8 mouse cellular contexts compared by ENCODE assay signal in the genomic region with DNA sequence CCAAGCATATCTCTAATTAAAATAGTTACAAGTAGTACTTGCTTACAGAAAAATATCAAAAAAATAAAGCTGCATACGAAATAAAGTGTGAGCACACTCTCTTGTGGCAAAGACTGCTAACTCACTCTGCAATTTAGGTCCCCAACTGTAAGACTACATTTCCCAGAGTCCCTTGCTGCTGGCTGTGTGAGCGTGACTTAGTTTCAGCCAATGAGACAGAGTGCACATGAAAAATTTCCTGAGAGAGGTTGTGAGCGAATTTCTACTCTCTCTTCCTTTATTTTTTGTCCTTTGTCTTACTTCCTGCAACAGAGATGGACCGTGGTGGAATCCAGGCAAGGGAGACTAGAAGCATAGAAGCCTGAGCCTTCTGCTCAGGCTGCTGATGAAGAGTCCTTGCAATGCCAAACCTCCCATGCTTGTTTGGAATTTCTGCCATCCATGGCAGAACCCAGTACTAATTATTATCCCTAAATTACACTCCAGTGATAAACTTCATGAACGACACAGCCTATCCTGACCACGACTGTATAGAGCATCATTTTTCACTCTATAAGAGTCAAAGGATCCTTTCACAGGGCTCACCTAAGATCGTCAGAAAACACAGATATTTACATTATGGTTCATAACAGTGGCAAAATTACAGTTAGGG.
A peak's percentile ranks its signal among the peaks of the same experiment; 100 is the strongest.
DNase-seq lines count a peak whose midpoint lies in the region; ATAC-seq and TF ChIP-seq lines count a peak whose summit lies in the region.

No protein-coding gene starts in this region.

- no peak overlapping the region for H3K27ac ChIP-seq in heart, embryonic 14.5 days (replicated peaks in 1 of 2; ENCODE audit: control insufficient read depth in 1 of 2, insufficient read depth in 1 of 2, low read depth in 2 of 2, low read length in 2 of 2)
- H3K27ac ChIP-seq in stomach, postnatal 0 days (replicated peaks) = no peak overlapping the region

- no peak for TF ChIP-seq EP300 in stomach, postnatal 0 days (optimal IDR thresholded peaks at IDR 0.05)

- no peak for TF ChIP-seq CTCF in stomach, postnatal 0 days (IDR thresholded peaks at IDR 0.05; ENCODE audit: low read depth)

- H3K4me1 ChIP-seq in heart, embryonic 14.5 days (ENCODE audit: control insufficient read depth in 2 of 2, insufficient read depth in 2 of 2, low read length in 2 of 2) = no peaks in the 10 kb centered on the region
- no peaks in the 10 kb centered on the region for H3K4me1 ChIP-seq in stomach, postnatal 0 days (replicated peaks; ENCODE audit: control insufficient read depth, insufficient read depth)

- intact Hi-C loops in left cerebral cortex, postnatal 14 days (cut with DNase I) = no loop called here
- intact Hi-C loops in left cerebral cortex, postnatal 36 days (cut with DNase I) = no loop called here

- H3K36me3 ChIP-seq in heart, embryonic 14.5 days (ENCODE audit: control insufficient read depth, insufficient read depth, low read length) = no peaks in the 10 kb centered on the region
- no peaks in the 10 kb centered on the region for H3K36me3 ChIP-seq in stomach, postnatal 0 days (ENCODE audit: control insufficient read depth, insufficient read depth, low read length)

- 0 out of 2 replicates have a peak, but pooled peaks have one; percentile 50 for ATAC-seq in heart, embryonic 14.5 days (ENCODE audit: insufficient number of reproducible peaks, insufficient read depth, low FRiP score, low read depth)
- peak; percentile 54; the same call in 1 of the 2 replicates for ATAC-seq in stomach, postnatal 0 days (ENCODE audit: low FRiP score, low TSS enrichment)

- H3K27me3 ChIP-seq in heart, embryonic 14.5 days (ENCODE audit: control insufficient read depth, insufficient read depth, low read length) = no peaks in the 10 kb centered on the region
- H3K27me3 ChIP-seq in stomach, postnatal 0 days (ENCODE audit: control insufficient read depth, insufficient read depth, low read length) = no peaks in the 10 kb centered on the region

- H3K9ac ChIP-seq in heart, embryonic 14.5 days (ENCODE audit: low read length) = no peak overlapping the region
- no peak overlapping the region for H3K9ac ChIP-seq in stomach, postnatal 0 days (ENCODE audit: low read length)

- peak; percentile 58 to 73 for DNase-seq in left cerebral cortex, postnatal 14 days (ENCODE audit: low spot score in 2 of 2)
- no peak for DNase-seq in left cerebral cortex, postnatal 36 days (ENCODE audit: low spot score in 2 of 2)
- peak; percentile 1 for DNase-seq in c-Kit-positive CD71-positive TER-119-positive erythroid progenitor cells, embryonic 14.5 days (ENCODE audit: low spot score)
- DNase-seq in kidney, postnatal 25 days = peak; percentile 43 to 45
- peak; percentile 58 for DNase-seq in lung, postnatal 25 days (ENCODE audit: low spot score)
- no peak for DNase-seq in stomach, postnatal 0 days (ENCODE audit: low spot score)
- no peak for DNase-seq in urinary bladder, adult 2 months (ENCODE audit: low spot score)

- H3K4me2 ChIP-seq in heart, embryonic 14.5 days (ENCODE audit: low read length) = peak overlapping the region; percentile 65
- peak overlapping the region; percentile 52 for H3K4me2 ChIP-seq in stomach, postnatal 0 days (replicated peaks; ENCODE audit: low read depth)

- H3K4me3 ChIP-seq in heart, embryonic 14.5 days (ENCODE audit: control insufficient read depth in 1 of 2, insufficient read depth in 1 of 2, low read depth in 1 of 2, low read length in 2 of 2) = peak overlapping the region; percentile 10 to 22; a peak in 3 of 4 replicates
- H3K4me3 ChIP-seq in stomach, postnatal 0 days (ENCODE audit: low read depth, low read length) = peak overlapping the region; percentile 21; the same call in 1 of the 2 replicates

- WGBS in heart, embryonic 14.5 days = 43% methylated on average over 7 of the region's 7 CpGs
- WGBS in stomach, postnatal 0 days = 34% methylated on average over 7 of the region's 7 CpGs

- no peaks in the 10 kb centered on the region for H3K9me3 ChIP-seq in heart, embryonic 14.5 days (ENCODE audit: control insufficient read depth, low read length)
- no peaks in the 10 kb centered on the region for H3K9me3 ChIP-seq in stomach, postnatal 0 days (ENCODE audit: control insufficient read depth, low read length)

Comparison
In these comparisons a context has a peak if more than half of its experiments do, and no peak if none do; other contexts are left out.
1. DNase-seq: peak in left cerebral cortex, postnatal 14 days (2 of 2), c-Kit-positive CD71-positive TER-119-positive erythroid progenitor cells, embryonic 14.5 days (single experiment), kidney, postnatal 25 days (2 of 2) and lung, postnatal 25 days (single experiment); none in left cerebral cortex, postnatal 36 days (0 of 2), stomach, postnatal 0 days (single experiment) and urinary bladder, adult 2 months (single experiment).